In genomic region chr16:21769667-21770066, GRCm38 (mm10) we compare ENCODE assay signal across 10 mouse cellular contexts. TPM values are rescaled to one million over a fixed set of nuclear protein-coding genes. Genes with fewer than 3 reads are reported as not detected.
DNase-seq lines count a peak whose midpoint lies in the region; ATAC-seq and TF ChIP-seq lines count a peak whose summit lies in the region.
"Had no signal": no experiment of that assay in that cellular context is flagged by ENCODE, and none has a peak within 500 bp of the region (broad histone marks: within the 10 kb centered on the region; RNA-seq: fewer than 3 reads in every experiment).

No protein-coding gene starts in this region.

- peak; percentile 43 to 49 for DNase-seq in cerebellum, postnatal 10 days
- DNase-seq in cerebellum, adult 11 months: no peak
- DNase-seq in layer of hippocampus, adult 2 months (ENCODE audit: low spot score in 2 of 2): peak in 1 of 2 experiments; percentile 26
- DNase-seq in layer of hippocampus, adult 9-11 months: no peak
- peak; percentile 89 for DNase-seq in adipocyte (ENCODE audit: low spot score)
- peak; percentile 35 for DNase-seq in retina, embryonic 14.5 days (ENCODE audit: low spot score)
- DNase-seq in gastrocnemius, postnatal 10 days: no peak

- TF ChIP-seq CTCF in layer of hippocampus, adult 2 months (conservative IDR thresholded peaks at IDR 0.05): peak; percentile 76

- ATAC-seq in erythroid progenitor cell, adult 5-6 weeks (replicated peaks; ENCODE audit: low FRiP score, poor library complexity, severe bottlenecking): no peak

- no peak overlapping the region for H3K4me3 ChIP-seq in layer of hippocampus, adult 2 months
- H3K4me3 ChIP-seq: midbrain, embryonic 12.5 days had no signal

- H3K27ac ChIP-seq in layer of hippocampus, adult 2 months: no peak overlapping the region
- H3K27ac ChIP-seq: midbrain, embryonic 12.5 days had no signal

RNA-seq across cellular contexts. Expression of gene Ehhadh, which starts 17.9 kb away (rescaled TPM):
- total RNA-seq in layer of hippocampus, adult 2 months (2021): 1 to 10 TPM; 1.7 to 2.5 TPM
- total RNA-seq in gastrocnemius, postnatal 10 days (2021): 1 to 10 TPM; 3.2 to 3.4 TPM
- 0.72 and 2.9 TPM in 2 replicates for total RNA-seq in erythroid progenitor cell, adult 5-6 weeks (2015; ENCODE audit: low replicate concordance)
- 0.64 and 0.98 TPM in 2 replicates for total RNA-seq in erythroid progenitor cell, adult 5-6 weeks (2017; ENCODE audit: low replicate concordance)

RNA-seq across cellular contexts. Expression of gene Map3k13, which starts 24.5 kb away (rescaled TPM):
- total RNA-seq in layer of hippocampus, adult 2 months (2021): 10 to 100 TPM; 14.6 to 14.8 TPM
- total RNA-seq in gastrocnemius, postnatal 10 days (2021): under 1 TPM; 0.38 to 0.52 TPM
- not detected in 2 replicates for total RNA-seq in erythroid progenitor cell, adult 5-6 weeks (2015; ENCODE audit: low replicate concordance)
- 0.39 and 0.53 TPM in 2 replicates for total RNA-seq in erythroid progenitor cell, adult 5-6 weeks (2017; ENCODE audit: low replicate concordance)
- total RNA-seq: hematopoietic stem cell, adult 5-6 weeks had no signal

Comparison
In these comparisons a context has a peak if more than half of its experiments do, and no peak if none do; other contexts are left out.
1. DNase-seq: peak in cerebellum, postnatal 10 days (2 of 2), adipocyte (single experiment) and retina, embryonic 14.5 days (single experiment); none in cerebellum, adult 11 months (single experiment), layer of hippocampus, adult 9-11 months (single experiment) and gastrocnemius, postnatal 10 days (single experiment).
2. RNA of gene Map3k13, which starts 24.5 kb away (total RNA-seq): 14.6 to 14.8 TPM in layer of hippocampus, adult 2 months; 0.39 to 0.53 TPM in erythroid progenitor cell, adult 5-6 weeks and 0.38 to 0.52 TPM in gastrocnemius, postnatal 10 days; every median in the first group is over 10 times any median in the second.